Mouse (Mus musculus) kidney, adult 9 months (tissue): Measurements from ENCODE around the gene H2afj.

ENCODE experiments used
- DNase-seq: peaks from one replicate; pipeline ENCODE4 v3.0.0; 2022

Gene H2afj

DNA sequence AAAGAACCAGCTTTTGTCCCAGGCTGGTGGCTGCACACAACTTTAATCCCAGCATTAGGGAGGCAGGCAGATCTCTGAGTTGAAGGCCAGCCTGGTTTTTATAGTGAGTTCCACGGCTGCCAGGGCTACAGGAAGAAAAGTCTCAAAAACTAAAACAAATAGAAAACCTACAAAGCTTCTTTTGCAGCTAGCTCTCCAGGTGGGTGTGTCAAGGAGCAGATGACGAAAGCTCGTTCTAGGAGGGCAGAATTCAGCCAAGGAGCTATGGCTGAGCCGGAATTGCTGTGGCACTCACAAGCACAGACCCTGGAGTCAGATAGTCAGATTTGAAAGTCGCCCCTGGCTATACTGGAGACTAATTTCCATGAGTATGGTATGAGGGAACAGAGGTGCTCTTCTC lies 1.2 kb upstream of the H2afj start:
- no peak for DNase-seq

DNA sequence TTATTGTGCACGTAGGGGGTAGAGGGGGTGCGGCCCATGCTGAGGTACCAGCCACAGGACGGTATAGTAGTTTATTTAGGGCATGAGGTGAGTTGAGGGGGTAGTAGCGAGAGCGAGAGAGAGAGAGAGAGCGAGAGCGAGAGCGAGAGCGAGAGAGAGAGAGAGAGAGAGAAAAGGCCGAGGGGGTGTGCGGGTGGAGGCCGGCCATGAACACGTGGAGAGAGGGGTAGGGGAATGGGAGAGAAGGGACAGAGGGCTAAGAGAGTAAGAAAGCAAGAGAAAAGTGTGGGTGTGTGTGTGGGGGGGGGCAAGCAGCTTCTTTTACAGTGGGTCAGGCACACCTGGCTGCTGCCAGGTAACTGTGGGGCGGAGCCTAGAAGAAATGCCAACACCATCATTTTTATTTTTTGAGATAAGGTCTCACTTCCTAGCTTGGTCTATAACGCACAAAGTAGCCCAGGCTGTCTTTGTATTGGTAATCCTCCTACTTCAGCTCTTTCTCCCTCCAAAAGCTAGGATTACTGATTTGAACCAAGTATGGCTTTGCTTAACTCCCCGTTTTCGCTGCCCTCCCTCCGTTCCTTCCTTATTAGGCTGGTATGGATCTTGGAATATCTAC lies 540 bp upstream of the H2afj start:
- DNase-seq: no peak

DNA sequence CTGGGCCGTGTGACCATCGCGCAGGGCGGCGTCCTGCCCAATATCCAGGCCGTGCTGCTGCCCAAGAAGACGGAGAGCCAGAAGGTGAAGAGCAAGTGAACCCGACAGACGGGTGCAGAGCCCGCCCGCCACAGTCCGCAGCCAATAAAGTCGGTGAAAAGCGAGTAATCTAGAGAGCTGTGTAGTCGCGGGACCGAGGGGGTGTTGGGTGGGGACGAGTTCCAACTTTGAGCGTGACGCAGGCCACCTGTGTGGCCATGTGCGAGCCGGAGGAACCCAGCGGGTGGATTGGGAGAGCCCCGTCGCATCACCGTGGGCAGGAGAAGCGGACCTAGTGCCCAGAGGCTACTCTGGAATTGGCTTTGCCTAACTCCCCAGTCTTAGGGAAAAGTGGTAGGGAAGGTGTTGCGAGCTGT lies 595 bp downstream of the H2afj start:
- DNase-seq: peak; percentile 57

DNA sequence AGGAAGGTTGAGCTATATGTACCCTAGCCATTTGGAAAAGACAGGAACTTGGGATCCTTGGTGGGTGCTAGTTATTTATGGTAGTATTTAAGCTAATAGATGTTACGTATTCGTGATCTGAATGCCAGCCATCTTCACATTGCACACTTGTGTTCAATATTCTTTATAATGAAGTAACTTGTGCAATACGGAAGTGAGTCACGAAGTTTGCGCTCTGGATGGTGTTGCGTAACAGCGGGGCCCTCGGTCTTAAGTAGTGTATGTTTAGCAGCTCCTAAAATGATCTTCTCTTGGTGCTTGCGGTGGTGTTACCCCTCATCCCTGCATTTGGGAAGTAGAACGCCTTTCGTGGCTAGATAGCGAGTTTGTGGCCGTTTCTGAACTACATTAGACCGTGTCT lies 1.0 kb downstream of the H2afj start:
- DNase-seq: peak; percentile 54

DNA sequence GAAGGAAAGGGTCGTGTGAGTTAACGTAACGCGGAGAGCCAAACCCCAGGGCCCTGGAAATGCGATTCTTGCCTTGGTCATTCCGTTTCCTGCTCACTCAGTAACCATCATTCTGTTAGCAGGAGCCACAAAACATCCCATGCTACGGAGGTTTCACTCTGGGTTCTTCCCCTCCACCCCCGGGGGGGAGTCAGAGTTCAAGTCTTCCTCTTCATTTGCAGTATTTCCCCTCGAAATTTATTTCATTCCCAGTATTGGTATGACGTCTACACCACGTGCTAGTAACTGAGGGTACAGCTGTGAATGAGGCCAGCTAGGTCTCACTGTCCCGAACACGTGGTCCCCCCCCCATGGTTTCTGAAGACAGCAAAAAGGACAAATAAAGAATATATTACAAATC lies 1.6 kb downstream of the H2afj start:
- no peak for DNase-seq

DNA sequence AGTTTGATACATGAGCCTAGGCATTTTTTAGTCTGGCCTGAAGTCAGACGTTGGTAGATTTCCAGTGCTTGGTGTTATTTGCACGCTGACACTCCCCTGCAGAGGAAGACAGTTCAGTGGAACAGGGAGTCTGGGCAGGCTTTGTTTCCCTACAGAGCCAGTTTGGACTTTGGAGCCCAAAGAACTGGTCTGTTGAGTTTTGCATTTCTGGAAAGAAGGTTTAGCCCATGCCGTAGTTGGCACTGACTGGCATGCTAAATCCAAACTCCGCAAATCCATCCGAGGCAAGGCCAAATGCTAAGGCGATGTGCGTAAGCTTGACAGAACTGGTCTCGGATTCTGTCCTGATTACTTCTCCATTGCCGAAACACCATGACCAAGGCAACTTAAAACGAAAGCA lies 3.2 kb downstream of the H2afj start:
- DNase-seq: peak; percentile 80

DNA sequence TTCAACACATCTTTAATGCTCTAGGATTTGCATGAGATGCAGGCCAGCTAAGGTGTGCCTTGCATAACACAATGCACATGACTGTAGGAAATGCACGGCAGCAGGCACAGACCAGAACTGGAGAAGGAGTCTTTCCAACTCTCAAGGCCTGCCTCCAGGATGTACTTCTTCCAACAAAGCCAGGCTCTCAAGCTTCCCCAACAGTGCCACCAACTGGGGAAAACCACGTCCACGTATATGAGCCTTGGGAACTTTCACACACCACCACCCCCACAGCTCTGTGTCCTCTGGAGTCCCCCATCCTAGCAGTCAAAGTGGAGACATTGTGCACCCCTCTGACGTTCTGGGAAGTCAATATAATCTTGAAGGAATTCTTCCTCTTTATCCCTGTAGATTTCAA lies 5.1 kb downstream of the H2afj start:
- no peak for DNase-seq

DNA sequence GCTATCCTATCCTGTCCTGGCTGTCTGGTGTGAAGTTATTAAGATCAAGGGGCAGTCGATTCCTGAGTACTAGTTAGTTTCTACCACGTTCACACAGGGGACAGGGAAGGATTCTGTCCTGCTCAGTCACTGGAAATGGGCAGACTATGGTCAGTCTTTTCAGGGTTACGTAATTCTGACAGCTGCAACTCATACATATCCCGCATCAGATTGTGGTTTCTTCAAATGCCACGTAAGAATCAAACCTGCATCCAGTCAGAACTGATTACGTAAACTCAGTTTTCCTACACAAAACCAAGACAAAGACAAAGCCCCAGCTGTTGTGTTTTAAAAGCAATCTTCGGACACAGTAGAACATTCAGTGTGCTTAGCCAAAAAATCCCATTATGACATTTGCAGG lies 7.3 kb downstream of the H2afj start:
- no peak for DNase-seq

DNA sequence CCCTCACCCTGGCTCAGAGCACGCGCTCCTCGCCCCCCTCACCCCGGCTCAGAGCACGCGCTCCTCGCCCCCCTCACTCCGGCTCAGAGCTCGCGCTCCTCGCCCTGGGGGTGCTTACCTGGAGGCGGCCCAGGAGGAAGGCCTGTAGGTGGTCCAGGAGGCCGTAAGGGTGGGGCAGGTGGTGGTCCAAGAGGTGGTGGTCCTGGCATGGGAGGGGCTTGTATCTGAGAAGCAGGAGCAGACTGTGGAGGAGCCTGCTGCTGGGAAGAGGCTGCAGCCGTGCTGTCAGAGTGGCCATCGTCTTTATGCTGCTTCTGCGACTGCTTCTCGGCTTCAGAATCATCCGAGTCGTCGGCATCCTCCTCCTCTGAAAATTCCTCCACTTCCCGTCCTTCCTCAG lies 8.8 kb downstream of the H2afj start:
- DNase-seq: no peak

DNA sequence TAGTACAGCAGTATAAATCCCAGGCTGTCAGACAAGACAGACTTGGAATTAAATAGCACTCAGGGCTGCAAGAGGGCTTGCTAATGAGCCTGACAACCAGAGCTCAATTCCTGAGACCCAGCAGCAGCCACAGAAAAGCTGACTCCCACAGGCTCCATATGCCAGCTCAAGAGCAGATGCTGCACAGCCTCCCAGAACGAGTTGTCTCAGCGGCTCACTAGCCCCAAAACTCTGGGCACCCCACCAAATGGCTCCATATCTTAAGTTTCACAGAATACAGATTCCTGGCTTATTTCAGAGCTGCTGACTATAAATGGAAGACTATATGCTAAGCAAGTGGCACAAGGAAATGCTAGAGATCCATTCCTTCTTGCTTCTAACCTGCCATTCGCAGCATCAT lies 9.5 kb downstream of the H2afj start:
- DNase-seq: no peak

DNA sequence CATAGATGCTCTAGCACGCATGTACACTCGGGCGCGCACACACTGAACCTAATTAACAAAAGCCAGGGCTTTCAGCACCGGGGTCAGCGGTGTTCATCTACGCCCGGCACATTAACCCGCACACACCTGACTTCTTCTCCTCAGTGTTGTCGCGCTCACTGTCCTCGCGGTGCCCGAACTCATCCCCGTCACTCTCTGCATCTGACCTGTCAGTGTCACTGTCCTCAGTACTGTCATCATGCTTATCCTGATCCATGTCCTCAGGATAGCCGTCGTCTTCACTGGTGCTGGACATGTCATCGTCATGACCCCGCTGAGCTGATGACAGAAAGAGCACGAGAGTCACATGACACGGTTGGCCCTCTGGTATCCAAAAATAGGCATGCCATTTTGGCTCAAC lies 12.3 kb downstream of the H2afj start:
- no peak for DNase-seq

DNA sequence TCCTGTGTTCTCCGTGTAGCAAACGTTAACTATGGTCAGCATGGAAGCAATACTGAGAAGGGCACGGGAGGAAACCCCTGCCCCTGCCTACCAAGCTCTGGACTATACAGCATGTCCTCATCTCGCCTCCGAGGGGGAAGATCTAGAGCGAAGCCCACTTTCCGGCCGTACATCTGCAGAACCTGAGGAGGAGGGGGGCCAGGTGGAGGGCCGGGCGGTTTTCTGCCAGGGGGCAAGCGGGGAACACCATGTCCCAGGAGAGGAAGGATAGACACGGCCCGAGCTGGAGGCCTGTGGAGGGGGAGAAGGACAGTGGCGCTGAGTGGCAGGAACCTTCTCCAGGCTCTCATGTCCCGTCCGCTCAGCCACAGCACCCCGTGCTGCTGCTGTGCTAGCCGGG lies 13.0 kb downstream of the H2afj start:
- no peak for DNase-seq

DNA sequence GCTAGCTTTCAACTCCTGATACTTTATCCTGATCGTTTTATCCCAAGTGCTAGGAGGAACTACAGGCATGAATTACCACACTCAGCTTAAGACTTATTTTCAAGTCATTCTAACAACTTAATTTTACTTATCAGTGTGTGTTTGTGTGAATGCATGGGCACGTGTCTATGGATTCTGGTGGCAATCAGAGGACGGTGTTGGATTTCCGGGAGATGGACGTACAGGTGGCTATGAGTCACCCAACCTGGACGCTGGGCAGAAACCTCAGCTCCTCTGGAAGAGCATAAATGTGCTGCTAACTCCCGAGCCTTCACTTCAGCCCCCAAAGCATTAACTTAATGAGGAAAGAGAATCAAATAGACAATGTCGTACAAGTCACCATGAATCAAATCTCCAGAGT lies 16.9 kb downstream of the H2afj start:
- no peak for DNase-seq

DNA sequence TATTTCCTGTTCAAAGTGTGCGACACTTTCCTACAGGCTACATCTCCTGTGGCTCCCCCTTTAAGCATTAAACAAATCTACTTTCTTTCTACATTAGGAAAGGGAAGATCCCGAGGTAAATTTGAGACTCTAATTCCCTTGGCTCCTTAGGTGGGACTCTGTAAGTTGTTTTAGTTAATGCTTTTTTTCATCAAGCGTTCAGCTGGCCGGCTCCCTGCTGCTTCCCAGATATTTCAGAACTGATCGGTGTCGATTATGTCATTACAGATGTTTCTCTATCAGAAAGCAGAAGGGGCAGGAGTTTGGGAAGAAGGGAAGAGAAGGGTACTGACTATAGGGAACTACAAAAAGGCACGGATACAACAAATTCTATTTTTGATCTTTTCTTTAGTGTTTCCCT lies 19.1 kb downstream of the H2afj start:
- DNase-seq: no peak

DNA sequence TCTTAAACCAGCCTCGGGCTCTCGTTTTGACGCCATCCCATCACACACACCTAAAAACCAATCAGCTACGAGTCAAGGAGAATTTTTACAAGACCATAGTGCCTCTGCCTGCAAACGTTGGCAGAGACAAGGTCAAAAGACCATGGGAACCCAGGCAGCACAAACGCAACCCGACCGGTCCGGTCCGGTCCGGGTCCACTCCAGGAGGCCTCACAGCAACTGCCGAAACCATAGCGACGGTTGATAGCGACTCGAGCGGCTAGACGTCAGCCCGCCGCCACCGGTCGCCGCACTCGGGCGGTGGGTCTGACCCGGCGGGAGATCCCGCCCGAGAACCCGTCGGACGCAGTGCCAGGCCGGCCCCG lies 19.5 kb downstream of the H2afj start, which contains the start of gene BC049715:
Gene BC049715, plus strand, starts transcription at position 111 of the 365 bp plus-strand sequence.
- DNase-seq: peak; percentile 53

DNA sequence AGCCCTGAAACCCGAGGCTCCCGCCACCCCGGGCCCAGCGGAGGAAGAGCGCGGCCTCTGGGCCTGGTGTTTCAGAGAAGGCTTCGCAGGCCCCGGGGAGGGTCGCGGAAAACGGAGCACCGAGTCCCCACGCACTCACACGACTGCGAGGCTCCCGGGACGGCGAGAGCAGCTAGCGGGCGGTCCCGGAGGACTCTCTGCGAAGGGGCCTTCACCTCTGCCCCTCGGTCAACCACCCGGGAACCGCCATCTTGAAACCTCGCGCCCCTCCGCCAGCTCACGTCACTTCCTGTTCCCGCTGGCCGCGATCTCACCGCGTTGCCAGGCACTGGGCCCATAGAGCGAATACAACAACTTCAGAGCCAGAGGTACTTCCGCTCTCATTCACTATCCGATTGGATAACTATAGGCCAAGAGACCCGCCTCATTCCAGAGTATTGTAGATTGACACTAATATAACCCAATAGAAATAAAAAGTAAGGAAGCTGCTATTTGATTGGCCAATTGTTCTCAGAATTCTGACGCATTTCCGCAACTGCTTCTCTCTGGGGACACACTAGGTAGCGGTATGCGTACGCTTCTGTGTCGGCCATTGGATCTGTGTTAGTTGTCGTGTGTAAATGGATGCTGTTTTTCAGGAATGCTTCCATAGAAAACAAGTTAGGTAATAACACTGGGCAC lies 20.0 kb downstream of the H2afj start, which contains the start of gene Wbp11:
Gene Wbp11, minus strand, starts transcription at position 353 of the 681 bp plus-strand sequence.
- peak; percentile 99 for DNase-seq

DNA sequence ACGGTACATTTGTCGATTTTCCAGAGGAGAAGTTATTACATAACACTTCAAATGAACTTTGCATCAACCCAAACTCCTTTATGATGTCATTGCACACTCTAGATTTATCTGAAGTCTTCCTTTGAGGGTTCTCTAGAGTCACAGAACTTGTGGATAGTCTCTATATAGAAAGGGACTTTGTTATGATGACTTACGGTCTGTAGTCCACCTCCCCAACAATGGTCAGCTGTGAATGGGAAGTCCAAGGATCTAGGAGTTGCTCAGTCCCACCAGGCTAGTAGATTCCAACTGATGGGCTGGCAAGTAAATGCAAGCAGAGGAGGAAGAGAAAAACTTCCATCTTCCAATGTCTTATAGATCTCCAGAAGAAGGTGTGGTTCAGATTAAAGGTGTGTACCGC lies 20.6 kb downstream of the H2afj start:
- no peak for DNase-seq

DNA sequence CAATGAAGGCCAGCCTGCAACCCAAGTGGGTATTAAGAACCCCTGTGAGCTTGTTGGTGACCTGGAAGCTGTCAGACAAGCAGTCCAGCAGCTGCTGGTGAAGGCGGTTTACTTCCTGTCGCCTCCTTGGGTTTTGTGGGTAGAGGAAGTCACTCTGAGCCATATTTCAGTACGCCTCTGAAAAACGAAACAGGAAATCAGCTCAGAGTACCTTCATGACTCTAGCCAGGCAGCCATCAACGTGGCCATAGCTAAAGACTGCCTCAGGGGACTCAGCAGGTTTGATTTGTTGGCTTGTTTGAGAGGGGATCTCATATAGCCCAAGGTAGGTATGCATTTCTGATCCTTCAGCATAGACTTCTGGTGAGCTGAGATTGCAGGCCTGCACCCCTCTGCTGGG lies 23.7 kb downstream of the H2afj start:
- no peak for DNase-seq

DNA sequence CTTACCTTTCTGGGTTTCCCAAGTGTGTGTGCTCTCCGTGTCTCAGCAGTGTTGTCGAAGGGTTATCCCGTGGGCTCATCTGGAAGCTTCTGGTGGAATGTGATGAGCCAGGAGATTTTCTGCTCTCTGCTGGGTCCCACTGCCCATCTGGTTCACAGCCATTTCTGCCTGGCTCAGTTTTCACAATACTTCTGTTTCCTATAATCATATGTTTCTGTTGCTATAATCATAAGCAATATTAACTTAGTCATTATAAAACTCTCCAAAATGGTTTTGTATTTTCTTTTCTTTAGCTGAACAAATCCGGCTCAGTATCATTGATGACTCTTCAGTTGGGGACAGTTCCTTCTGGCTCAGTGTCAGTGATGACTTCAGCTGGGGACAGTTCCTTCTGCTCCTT lies 27.3 kb downstream of the H2afj start, which contains the start of gene Smco3:
Gene Smco3, minus strand, starts transcription at position 101 of the 400 bp plus-strand sequence.
- no peak for DNase-seq

DNA sequence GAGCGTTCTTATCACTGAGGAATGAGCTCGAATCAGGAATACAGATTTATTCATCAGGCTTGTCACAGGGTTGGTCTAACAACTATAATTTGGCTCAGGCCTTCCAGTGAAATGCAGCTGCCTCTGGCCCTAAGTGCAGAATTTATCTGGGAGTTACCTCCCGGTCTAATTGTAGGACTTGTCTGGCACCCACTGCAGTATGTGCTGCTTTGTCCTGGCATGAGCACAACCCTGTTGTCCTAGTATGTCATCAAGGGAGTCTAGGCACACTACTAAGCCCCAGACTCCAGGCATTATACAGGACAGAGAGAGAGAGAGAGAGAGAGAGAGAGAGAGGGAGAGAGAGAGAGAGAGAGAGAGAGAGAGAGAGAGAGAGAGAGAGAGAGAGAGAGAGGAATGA lies 29.3 kb downstream of the H2afj start:
- DNase-seq: no peak

DNA sequence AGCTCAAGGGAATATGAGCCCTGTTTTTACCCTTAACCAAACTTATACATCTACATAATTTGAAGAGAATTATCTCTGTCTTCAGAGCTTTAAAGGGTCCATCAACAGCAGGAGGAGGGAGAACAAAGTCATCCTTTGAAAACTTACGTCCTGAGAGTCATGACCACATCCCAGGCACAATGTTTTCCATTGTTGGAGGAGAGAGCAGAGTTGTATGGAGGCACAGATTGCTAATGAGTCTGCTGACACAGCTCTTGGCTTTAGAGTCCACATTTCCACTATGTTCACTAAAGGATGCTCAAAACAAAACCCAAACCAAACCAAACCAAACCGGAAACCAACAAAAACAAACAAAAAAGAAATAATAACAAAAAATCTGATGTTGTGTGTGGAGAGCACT lies 36.9 kb downstream of the H2afj start:
- no peak for DNase-seq

DNA sequence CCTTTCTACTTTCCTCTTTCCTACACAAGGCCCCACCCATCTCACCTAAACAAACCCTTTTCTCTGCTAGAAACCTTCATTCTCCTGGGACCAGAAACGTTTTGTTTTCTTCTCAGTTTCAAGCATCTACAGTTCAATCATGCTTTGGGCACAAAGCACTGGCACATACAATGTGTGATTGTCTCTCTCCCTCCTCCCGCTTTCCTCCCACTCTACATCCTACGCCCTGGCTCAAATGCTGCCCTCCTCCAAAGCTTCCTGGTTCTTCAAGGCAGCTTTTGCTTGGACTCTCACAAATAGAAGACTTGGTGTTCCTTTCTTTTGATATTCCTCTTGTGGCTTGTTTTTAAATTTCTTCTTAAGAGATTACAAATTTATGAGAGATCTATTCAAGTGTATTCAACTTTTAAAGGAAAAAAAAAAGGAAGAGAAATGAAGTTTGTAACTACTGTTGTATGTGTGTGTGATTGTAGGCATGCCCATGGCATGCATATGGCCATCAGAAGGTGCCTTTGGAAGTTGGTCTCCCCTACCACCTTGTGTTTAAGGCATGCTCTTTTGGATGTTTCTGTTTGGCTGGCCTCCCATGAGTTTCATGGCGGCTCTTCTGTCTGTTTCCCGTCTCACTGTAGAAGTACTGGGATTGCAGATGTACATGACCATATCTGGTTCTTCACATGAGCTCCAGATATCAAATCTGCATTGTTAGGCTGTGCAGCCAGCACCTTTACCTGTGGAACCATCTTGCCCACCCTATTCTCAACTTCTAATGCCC lies 37.8 kb downstream of the H2afj start:
- no peak for DNase-seq

DNA sequence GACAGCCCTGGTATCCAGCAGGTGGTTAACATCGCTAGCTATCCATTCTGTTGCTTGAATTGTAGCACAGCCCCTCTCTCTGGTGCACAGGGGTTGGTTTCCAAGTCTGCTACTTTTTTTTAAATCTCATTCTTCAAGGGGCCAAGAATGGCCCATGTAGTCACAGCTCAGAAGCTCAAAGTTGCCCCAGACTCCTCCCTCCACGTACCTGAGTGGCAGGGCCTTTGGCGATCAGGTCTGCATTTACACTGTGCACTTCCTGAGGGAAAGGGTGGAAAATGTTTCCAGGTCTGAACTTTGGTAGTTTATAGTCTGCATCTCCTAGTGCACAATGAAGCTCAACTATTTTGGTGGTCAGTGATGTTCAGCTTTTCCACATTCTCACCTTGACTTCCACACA lies 39.2 kb downstream of the H2afj start:
- no peak for DNase-seq

DNA sequence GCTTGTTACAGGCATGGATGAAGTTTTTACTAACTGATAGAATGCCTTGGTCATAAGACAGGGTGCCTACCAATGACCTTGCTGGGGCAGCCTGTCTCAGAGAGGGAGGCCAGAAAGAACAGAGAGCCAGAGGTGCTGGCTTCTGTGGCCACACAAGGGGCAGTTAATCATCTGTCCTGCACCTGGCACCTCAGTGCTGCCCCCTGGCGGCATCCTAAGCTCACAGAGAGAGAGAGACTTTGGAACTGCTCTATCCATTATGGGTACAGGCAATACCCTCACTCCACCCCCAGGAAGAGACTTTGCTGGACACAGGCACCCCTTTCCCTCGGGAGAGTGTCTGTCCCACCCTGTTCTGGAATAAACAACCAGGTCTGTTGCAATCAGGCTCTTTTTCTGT lies 39.7 kb downstream of the H2afj start:
- peak; percentile 71 for DNase-seq
